Mouse (Mus musculus): Measurements from ENCODE around the gene Dlg1. TPM values are rescaled to one million over a fixed set of nuclear protein-coding genes. Genes with fewer than 3 reads are reported as not detected.

Dlg1 gene
- total RNA-seq, 2 experiments from 2014 or later: 61.9 to 66.1 TPM

DNA sequence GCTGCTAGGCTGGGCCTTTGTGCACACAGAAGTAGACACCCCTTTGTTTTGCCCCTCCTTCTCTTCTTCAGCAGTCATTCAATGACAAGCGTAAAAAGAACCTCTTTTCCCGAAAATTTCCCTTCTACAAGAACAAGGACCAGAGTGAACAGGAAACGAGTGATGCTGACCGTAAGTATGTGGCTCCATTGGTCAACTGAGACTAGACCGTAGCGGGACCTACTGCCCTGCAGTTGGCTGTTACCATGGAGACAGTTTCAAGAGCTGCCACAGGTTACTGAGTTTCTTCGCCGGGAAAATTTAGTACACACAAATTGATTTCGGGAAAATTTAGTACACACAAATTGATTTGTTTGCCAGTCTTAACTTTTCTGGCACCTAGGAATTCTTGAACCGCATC is 183.5 kb downstream of the Dlg1 start:
- DNase-seq: no peak

DNA sequence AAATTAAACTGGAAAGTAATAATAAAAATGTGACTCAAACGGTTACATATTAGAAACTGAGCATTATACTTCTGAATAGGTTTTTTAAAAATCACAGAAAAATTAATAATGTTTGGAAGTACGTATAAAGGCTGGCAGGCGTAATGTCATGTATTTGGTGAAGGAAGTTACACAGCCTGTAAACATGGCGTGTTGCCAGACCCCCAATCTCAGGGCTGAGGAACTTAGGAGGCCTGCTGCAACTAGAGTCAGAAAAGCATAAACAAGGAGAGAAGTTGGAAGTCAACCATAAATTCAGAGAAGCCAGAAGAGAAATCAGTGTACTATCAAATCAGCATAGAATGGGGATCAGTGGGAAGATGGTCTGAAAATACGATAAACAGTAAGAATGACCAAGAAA is 200.7 kb downstream of the Dlg1 start:
- DNase-seq: no peak

DNA sequence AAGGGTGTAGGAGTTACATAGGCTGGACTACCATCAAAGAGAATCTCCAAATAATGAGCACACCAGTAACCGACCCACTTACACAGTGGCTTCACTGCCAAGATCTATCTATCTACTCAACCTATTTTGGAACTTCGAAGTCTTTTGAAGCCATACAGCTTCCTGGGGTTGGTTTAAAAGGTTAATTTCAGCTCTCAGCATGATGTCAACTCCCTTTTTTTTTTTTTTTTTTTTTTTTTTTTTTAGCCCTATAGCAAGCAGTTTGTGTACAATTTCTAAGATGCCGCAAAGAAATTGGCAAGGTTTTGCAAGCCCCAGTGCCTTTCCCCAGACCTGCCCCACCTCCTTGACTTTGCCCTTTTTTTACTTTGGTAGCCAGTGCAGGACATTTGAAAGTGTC is 202.0 kb downstream of the Dlg1 start:
- no peak for DNase-seq

DNA sequence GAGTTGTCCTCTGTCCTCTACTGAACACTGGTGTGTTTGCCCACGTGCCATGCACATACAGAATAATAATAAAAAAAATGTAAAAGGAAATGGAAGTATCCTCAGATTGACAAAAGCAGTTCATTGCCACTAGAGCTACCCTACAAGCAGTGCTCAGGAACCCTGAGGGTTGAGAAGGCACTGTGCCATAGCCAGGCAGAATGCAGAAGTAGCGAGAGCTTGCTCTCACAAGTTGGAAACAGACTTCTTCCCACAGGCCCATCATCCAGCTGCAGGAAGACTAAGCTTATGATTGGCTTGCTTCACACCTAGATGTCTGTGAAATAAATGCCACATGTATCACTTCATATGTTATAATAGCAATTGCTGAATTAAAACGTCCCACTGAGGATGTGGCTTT is 203.7 kb downstream of the Dlg1 start:
- no peak for DNase-seq

DNA sequence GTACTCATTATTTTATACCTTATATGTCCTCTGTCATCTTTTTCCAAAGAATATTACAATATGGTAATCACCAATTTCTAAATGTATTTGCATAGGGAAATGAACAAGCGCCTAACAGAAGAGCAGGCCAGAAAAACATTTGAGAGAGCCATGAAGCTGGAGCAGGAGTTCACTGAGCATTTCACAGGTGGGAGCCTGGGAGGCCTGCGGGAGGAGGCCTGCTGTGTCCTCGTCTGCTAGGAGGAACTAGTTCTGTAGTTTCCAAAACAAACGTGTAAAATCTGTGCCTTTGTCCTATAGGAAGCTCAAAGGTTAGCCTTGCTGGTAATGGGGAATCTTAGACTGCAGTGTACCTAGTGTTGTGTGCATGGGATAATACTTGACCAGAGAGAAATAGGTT is 204.5 kb downstream of the Dlg1 start:
- DNase-seq: no peak

DNA sequence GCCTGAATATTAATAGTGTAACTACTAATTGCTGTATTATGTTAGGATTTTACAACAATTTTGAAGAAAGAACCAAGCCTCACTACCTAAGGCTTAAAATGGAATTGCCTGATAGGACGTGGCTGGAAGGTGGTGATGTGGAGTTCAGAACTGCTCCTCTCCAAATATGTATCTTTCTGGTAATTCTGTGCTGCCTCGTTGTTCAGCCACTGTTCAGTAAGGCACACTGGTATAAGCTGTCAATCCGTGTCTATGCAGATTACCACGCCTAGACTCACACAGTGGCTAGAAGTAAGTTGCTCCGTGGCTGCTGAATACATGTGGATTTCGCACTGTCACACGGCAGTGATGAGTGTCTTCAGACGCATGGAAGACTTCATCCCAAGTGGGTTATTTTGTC is 210.5 kb downstream of the Dlg1 start:
- DNase-seq: no peak

DNA sequence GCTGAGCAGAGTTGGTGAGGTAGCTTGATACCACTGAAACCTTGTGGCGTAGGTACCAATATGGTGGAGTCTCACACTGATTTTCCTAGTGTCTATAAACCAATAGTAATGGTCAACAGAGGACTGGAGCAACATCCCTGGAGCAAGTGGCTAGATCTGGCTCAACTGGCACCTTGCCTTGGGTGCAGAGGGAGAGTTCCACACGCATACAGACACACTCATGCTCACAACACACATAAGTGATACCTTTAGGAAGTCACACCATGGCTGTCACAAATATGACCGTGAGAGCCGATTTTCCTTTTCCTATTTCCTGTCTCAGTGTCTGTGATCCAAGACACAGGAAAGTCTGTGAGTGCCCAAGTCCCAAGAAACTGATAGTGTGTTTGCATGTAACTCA is 212.1 kb downstream of the Dlg1 start:
- no peak for DNase-seq

DNA sequence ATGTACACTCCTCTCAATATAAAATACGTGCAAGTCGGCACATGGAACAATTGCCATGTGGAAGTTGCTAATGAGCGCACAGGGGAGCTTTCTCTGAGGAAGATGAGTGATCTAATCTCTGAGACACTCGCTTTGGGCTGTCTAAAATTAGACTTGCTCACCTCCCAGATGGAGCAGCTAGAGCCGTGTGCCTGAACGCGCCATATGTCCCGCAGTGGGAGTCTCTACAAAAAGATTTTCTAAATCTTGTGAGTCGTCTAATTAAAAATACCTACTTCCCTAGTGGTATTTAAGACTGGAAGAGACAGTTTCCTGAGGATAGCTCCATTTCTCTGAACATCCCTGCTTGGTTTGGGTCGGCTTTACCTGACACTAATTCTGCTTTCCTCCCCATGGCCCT is 213.1 kb downstream of the Dlg1 start:
- DNase-seq: no peak

DNA sequence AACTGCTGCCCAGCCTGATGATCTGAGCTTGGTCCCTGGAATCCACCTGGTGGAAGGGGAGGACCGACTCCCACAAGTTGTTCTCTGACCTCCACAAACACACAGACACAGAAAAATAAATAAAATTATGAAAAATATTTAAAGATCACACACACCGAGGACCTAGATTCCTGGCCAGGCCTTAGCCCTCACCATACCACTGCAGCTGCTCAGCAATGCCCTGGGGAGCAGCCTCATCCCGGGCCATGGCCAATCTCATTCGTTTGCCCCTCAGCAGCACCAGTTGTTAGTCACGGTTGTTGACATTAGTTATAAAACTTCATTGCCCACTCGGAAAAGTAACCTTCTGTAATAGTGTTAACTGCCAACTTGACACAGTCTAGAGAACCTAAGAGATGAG is 214.8 kb downstream of the Dlg1 start:
- no peak for DNase-seq

DNA sequence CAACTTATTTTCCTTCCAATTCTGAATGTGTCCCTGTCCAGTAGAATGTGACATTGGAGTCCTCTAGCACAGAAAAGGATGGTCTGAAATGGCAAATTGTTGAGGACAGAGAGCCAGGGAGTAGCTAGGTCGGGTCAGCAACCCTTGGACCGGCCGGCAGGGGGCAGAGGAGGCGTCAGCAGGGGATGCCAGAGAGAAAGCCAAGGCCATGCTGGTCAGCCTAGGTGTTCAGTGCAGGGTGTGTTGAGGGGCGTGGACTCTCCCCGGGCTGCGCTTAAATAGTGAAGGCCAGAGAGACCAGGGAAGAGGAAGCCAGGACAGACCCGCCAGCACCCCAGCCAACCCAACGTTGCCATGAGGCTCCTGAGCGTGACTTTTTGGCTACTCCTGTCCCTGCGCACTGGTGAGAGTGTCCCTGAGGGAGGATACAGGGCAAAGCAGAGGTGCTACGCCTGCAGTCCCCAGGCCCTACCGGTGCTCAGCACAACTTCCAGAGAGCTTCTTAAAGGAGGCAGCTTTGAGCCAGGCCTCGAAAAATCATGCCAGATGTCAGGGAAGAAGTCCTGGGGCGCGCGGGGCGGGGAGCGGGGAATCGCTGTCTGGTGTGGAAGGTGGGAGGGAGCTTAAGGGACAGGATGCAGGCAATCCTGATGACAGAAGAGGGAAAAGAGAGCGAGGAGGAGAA is 215.5 kb downstream of the Dlg1 start, which contains the start of gene Meltf:
Meltf (plus strand) TSS at position 238 of the 685 bp plus-strand sequence.
- peak; percentile 90 for DNase-seq

DNA sequence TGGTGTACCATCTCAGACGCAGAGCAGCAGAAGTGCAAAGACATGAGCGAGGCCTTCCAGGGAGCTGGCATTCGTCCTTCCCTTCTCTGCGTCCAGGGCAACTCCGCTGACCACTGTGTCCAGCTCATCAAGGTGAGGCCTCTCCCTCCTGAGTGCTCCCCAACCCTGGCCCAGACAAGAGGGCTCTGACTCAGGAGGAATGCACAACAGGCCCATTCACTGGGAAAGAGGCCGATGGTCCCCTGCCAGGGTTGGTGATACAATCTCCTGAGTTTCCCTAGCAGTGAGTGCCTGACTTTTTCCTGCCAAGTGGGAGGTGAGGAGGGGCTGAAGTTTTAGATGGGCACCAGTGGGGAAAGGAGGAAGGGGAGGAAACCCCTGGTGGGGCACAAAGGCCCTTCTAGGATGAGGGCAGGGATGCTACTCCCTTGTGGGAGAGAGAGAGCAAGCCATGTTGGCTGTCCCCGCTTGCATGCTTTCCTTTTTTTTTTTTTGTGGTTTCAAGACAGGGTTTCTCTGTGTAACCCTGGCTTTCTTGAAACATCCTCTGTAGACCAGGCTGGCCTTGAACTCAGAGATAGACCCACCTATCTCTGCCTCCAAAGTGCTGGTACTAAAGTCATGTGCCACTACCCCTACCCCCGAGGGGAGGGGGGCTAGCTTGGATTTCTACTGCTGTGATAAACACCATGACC is 217.1 kb downstream of the Dlg1 start:
- no peak for DNase-seq

DNA sequence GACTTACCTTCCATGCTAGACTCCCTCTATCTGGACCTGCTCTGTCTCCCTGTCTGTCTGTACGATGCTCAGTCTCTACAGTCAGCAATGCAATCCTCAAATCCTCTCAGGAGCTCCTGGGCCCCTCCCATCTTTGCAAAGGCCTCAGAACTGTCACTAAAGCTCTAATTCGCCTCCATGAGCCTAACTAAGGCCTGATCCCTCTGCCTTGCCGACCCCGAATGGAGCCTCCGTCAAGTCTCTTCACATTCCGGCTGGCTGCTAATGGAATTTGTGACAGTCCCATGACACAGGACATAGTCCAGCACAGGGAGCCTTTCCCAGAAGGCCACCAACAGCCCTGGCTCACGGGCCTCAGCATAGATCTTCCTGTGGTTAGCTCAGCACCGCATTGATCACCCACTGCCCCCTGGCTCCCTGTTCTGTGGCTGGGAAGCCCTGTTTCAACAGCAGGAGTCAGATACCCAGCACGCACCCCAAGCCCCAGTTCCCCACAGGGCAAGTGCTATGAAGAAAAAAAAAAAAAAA is 219.2 kb downstream of the Dlg1 start:
- DNase-seq: no peak

DNA sequence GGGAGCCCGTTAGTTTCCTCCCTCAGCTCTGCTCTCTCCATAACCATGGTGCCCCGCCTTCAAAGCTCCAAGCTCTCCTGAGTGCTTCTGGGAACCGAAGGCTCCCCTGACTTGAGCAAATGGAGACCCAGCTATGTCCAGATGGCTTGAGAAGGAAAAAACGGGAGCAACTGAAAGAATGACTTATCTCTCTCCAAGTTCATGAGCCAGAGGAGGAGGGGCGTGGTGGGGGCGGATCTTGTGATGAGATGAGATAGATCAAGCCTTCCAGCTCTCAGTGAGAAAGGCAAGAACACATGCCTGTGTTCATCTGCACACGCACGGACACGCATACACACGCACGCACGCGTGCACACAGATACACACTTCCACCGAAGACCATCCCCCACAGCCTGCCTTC is 220.1 kb downstream of the Dlg1 start:
- peak; percentile 31 for DNase-seq

DNA sequence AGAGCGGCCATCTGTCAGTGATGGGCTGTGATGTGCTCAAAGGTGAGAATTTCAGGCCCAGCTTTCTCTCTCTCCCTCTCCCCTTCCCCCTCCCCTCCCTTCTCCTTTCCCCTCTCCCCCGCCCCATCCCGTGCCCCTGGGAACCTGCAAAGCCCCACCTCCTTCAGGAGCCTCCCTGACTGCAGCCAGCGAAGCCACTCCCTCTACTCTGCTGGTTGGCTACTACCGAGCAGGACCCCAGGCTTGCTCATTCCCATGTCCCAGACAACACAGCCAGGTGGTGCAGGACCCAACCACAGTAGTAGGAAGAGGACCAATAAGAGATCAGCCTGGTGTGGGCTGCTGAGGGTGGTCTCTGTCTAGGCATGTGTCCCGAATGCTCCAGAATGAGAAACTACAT is 220.7 kb downstream of the Dlg1 start:
- no peak for DNase-seq

DNA sequence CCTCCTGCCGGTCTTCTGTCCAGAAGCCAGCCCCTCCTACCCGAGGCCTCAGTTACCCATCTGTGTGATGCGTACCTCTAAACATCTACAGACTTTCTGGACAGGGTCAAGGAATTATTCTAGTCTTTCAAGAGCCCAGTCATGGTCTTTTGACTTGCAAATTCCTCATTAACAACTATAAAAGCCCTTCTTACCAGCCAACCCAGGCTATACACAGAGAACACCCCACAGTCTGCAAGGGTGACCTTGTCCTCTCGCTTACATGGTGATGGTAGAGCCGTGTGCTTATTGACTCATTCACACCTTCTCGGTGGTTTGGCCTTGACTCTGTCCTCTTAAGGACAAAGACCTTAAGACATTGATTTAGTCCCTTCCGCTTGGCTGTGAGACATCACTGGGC is 227.7 kb downstream of the Dlg1 start:
- no peak for DNase-seq

DNA sequence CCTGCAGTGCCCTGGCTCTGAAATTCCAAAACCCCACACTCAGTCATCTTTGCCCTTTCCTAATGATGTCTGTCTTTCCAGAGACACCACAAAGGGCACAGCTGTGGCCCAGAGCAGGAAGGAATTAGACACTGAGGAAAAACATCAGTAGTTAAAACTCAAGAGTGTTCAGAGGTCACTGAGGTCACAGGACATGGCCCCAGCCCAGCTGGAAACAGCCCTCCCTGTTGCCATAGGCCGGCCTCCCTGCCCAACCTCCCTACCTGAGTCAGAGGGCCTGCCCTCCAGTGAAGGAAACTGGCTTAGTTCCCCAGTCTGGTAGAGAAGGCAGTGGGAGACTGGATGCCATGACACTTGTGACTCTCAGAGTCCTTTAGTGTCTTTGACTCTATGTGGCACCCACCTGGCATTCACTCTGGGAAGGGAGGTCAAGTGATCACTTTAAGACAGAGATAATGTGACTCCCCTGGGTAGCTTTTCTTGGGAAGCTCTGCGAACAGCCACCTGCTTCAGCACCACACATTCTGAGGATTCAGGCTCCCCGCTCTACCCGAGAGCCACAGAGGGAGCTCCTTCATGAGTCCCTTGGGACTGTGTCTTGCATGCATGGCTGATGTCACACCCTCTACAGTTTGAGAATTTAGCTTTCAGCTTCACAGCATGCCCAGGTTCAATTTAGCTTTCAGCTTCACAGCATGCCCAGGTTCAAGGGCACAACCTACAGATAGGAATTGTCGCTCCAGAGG is 230.3 kb downstream of the Dlg1 start:
- no peak for DNase-seq

DNA sequence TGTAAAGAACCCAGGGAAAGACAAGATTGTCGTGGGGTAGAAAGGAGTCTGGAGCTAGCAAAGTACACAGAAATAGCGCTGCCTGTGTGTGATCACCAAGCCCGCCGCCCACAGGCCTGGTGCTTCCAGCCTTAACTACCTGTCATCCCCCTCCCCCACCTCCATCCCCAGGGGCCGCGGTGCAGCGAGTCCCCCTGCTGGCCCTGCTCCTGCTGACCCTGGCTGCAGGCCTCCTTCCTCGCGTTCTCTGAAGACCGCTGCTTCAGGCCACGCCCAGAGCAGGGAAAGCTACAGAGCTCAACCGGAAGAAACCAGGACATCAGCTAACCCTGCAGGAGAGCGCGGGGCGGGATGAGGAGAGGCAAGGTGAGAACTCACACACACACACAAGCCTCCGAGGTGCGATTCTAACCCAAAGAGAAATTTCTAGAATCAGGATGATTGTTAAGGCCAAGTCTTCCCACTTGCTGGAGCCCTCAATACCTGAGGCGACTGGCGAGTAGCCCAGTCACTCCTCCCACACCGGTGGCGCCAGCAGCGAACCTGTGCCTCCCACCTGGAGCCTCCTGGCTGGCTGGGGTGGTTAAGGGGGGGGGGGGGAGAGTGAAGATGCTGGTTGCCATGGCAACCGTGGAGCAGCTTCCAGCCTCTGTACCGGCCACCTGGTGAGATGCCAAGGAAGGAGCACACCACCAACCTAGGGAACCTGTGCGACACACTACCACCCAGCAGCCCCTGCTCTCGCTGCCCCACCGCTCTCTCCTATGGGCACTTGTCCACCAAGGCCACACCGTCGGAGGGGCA is 233.9 kb downstream of the Dlg1 start:
- DNase-seq: peak; percentile 47

DNA sequence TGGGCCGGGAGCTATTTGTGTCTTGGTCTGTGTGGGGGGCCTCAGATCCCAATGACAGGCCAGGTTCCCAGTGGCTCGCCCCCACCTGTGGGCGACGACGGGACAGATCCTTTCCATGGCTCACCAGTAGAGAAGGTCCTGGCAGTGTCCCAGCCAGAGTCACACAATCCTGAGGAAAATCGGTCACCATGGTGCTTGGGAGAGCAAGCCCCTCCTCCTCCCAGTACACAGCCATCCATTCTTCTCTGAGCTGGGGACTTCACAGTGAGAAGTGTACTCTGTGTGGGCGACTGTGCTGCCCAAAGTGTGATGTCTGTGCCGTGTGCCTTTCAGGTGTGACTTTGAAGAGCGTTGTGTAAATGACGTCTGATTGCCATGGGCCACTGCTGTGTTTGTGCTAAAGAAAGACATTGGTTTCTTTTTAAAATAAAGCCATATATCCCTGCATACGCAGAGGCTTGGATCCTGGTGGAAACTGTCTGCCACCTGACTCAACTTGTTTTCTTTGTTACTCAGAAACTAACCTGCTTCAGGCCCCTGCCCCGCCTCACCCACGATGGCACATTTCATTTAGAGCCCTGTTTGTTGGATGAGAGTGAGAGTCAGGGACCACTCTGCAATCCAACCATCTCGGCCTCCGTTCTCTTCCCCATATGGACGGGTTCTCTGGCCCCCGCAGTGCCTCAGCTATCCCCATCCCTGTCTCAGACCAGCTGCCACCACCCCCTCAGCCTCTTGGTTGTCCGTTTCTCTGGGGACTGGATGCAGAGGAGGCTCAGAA is 235.5 kb downstream of the Dlg1 start:
- no peak for DNase-seq

DNA sequence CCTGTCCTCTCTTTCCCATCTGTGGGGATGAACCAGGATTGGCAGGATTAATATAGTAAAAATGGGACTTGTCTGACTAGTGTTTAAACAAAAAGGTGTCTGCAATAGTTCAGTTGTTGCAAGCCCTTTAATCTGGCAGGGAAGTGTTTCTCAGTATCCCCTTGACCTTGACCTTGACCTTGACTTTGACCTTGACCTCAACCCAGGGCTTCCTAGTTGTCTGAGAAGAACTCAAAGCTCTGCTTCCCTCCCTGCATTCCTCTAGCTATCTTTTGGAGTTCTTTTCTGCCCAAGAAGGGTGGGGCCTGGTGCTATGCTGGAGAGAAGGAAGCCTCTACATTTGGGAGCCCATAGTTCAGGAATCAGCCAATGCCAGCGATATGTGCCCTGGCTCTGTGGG is 238.6 kb downstream of the Dlg1 start:
- no peak for DNase-seq

DNA sequence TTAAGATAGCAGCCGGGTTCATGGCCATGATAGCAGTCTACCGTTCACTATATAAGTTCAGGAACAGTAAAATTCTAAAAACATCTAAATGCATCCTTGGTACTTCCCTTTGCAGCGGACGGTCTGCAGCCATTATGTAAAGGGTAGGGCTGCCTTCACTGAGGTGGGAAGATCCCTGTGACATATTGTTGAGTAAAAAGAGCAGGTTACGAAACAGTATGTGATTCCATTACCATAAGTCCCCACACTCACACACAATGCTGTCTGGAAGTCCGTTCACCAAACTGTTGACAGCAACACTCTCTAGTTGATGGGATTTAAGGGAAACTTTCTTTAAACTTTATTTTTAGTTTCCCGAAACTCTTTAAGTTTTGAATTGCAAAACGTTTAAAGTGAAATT is 240.0 kb downstream of the Dlg1 start:
- no peak for DNase-seq

DNA sequence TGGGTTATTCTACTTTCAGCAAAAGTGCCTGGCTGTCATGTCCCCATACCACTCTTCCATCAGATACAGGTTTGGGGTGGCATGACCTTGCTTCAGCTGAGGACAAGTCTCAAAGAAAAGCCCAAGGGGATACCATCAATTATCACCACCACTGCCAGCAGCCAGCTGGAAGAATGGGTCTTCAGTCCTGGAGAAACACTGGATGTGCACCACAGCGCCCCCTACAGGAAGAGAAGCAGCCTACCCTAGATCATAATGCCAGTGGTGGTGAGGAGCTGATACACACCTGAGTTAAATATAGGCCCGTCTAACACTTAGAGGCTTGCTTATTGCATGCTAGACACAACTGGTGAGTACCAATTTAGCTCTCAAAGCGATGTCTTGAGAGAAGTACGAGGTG is 242.1 kb downstream of the Dlg1 start:
- DNase-seq: no peak

Data from adrenal gland, postnatal 10 days (tissue).